Mouse (Mus musculus) MEL (cell line): ENCODE measurements around the gene Angpt4.

Experiments used
- BHLHE40 ChIP-seq: IDR thresholded peaks from 2 replicates; pipeline ENCODE4 v1.6.1; 2012; ENCODE audit warnings: low read depth, mild to moderate bottlenecking, inconsistent platforms, low read length, improper control_type of control experiment, borderline replicate concordance
- CTCF ChIP-seq, 3 experiments: IDR thresholded peaks in 2 of 3; conservative IDR thresholded peaks in 1 of 3; 2 replicates each; pipeline ENCODE4 v1.5.1; 2011 to 2012; ENCODE audit warnings: low read length in 3 of 3, low read depth in 2 of 3, mild to moderate bottlenecking in 2 of 3, improper control_type of control experiment in 1 of 3, inconsistent platforms in 1 of 3, mixed read lengths in 1 of 3, moderate library complexity in 1 of 3; ENCODE audit not compliant: control insufficient read depth in 1 of 3, insufficient read depth in 1 of 3, poor library complexity in 1 of 3, severe bottlenecking in 1 of 3
- E2F4 ChIP-seq: IDR thresholded peaks from 2 replicates; pipeline ENCODE4 v1.6.1; 2011; ENCODE audit warnings: low read depth, low read length, improper control_type of control experiment, borderline replicate concordance
- EP300 ChIP-seq, 2 experiments: IDR thresholded peaks; 2 replicates each; pipeline ENCODE4 v1.6.1; 2011; ENCODE audit warnings: improper control_type of control experiment in 2 of 2, low read length in 2 of 2, low read depth in 1 of 2, mild to moderate bottlenecking in 1 of 2
- MAX ChIP-seq: IDR thresholded peaks from 2 replicates; pipeline ENCODE4 v1.6.1; 2011; ENCODE audit warnings: low read length, improper control_type of control experiment
- POLR2A ChIP-seq, 2 experiments: IDR thresholded peaks; 2 replicates each; pipeline ENCODE4 v1.6.1; 2011 to 2012; ENCODE audit warnings: low read length in 2 of 2, mild to moderate bottlenecking in 2 of 2, control low read depth in 1 of 2, improper control_type of control experiment in 1 of 2, low read depth in 1 of 2, moderate library complexity in 1 of 2; ENCODE audit not compliant: control insufficient read depth in 1 of 2, insufficient read depth in 1 of 2, poor library complexity in 1 of 2
- RCOR1 ChIP-seq: IDR thresholded peaks from 2 replicates; pipeline ENCODE4 v1.6.1; 2012; ENCODE audit warnings: low read depth, mild to moderate bottlenecking, inconsistent platforms, low read length, improper control_type of control experiment
- TBP ChIP-seq: IDR thresholded peaks from 2 replicates; pipeline ENCODE4 v1.8.0; 2011; ENCODE audit warnings: low read depth, low read length, improper control_type of control experiment
- UBTF ChIP-seq: IDR thresholded peaks from 2 replicates; pipeline ENCODE4 v1.6.1; 2012; ENCODE audit warnings: low read depth, mild to moderate bottlenecking, inconsistent platforms, low read length, improper control_type of control experiment, moderate library complexity, borderline replicate concordance; ENCODE audit not compliant: insufficient read depth
- USF1 ChIP-seq: IDR thresholded peaks from 2 replicates; pipeline ENCODE4 v1.6.1; 2014; ENCODE audit warnings: low read depth, mild to moderate bottlenecking, inconsistent platforms, low read length, improper control_type of control experiment, moderate library complexity
- ZC3H11A ChIP-seq: IDR thresholded peaks from 2 replicates; pipeline ENCODE4 v1.6.1; 2012; ENCODE audit warnings: low read depth, mild to moderate bottlenecking, inconsistent platforms, low read length, improper control_type of control experiment

- TF ChIP-seq EP300 (IDR thresholded peaks at IDR 0.05; ENCODE audit: low read depth in 1 of 2, low read length in 2 of 2) (no peak), E2F4 (no peak), RCOR1 (no peak), MAX (no peak), ZC3H11A (no peak), UBTF (no peak), POLR2A (IDR thresholded peaks at IDR 0.05; ENCODE audit: control insufficient read depth in 1 of 2, insufficient read depth in 1 of 2, low read depth in 1 of 2, low read length in 2 of 2, poor library complexity in 1 of 2) (no peak), BHLHE40 (no peak), USF1 (no peak), CTCF (IDR thresholded peaks at IDR 0.05 in 2 of 3, conservative IDR thresholded peaks at IDR 0.05 in 1 of 3; ENCODE audit: control insufficient read depth in 1 of 3, insufficient read depth in 1 of 3, low read depth in 2 of 3, low read length in 3 of 3, poor library complexity in 1 of 3, severe bottlenecking in 1 of 3) (no peak), TBP (no peak)
Observed at GRCm38 (mm10) chr2:151978494-151978893, 67.5 kb downstream of the Angpt4 start.
